Mouse (Mus musculus) monocyte, adult 2 months (primary cell): ENCODE measurements around the gene Nod2.

Experiments used
- DNase-seq, 2 experiments: peaks; one replicate each; pipeline ENCODE4 v3.0.0; 2022; ENCODE audit warnings: low spot score in 2 of 2, low read depth in 1 of 2

The Nod2 gene

DNA sequence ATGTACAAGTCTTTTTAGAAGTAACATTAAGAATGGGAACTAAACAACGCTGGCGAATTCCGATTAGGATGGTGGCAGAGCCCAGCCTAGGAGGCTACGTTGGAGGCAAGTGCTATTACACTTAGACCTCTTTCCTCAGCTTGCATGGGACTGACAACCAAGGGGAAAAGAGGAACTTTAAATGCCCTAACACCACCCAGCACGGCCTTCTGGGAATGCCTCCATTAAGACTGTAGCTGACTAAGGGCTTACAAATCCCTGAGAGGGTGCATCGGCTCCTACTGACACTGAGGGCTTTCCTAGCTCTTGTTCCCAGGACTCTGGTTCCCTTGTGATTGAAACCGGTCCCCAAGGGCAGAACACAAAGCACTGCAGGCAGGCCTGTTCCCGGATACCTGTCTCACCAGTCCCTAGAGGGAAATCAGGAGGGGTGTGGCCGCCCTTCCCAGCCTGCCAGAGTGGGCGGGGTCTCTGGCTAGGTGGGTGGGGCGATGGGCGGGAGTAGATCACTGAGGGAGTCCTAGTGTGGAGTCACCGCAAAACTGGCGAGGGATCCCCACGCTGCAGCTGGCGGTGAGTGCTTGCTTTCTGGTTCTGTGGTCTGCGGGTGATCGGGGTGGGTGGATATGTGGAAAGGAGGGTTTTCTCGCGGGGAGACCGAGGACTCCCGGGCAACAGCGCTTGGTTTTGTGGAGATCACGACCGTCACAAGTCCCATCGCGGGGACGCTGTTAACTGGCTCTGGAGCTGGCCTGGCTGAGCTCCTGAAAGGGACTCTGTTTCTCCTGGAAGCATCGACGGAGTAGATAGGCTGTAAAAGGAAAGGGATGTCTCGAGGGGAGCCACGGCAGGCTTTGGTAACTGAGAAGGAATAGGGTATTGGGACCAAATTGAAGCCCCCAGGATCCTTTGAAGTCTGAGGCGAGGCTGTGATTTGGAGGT is at the start of gene Nod2:
TSS of gene Nod2 (plus strand) at position 479 of the 942 bp plus-strand sequence.
- peak in 1 of 2 experiments; percentile 70 for DNase-seq

DNA sequence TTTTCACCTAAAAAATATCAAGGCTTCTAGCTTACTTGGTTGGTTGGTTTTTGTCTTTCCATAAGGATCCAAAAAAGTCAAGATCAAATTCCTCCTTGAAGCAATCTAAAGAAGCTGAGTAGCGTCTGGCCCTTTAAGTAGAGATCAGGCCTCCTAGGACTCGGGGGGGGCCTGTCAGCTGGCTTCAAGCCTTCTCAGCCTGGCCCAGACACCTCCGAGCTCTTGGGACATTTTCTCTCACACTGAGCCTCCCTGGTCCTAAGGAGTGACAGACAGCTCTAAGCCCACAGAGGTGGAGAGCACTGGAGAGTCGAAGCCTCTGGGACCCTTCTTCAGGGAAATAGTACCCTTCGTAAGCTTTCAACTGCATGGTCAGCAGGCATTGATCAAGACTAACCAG is 48.5 kb upstream of the Nod2 start:
- DNase-seq: no peak

- no peak for DNase-seq
These were observed 47.6 kb upstream of the Nod2 start for GRCm38 (mm10) chr8:88599491-88599890.

DNA sequence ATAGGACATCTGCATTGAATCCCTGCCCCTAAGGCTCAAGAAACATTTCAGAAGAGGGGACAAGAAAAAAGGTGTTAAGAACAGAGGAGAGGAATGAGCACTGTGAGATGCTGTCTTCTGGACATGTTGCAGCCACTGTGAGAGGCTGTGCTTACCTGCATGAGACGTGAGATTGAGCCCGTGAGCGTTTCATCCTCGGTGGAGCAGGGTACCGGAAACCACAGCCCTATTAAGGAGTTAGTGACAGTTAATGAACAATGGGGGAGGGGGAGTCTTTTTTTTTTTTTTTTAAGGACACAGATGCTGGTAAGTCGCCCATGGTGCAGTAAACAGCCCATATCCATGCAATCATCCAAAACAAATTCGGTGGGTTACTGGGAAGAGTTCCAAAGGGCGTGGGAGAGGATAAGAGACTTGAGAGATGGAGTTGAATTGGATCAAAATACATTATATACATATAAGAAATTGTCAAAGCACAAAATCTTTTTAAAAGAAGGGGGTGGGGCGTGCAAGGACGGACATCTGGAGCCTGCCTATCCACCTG is 43.6 kb upstream of the Nod2 start:
- DNase-seq: no peak

GRCm38 (mm10) chr8:88604065-88605038 is 42.8 kb upstream of the Nod2 start:
- DNase-seq: no peak

DNA sequence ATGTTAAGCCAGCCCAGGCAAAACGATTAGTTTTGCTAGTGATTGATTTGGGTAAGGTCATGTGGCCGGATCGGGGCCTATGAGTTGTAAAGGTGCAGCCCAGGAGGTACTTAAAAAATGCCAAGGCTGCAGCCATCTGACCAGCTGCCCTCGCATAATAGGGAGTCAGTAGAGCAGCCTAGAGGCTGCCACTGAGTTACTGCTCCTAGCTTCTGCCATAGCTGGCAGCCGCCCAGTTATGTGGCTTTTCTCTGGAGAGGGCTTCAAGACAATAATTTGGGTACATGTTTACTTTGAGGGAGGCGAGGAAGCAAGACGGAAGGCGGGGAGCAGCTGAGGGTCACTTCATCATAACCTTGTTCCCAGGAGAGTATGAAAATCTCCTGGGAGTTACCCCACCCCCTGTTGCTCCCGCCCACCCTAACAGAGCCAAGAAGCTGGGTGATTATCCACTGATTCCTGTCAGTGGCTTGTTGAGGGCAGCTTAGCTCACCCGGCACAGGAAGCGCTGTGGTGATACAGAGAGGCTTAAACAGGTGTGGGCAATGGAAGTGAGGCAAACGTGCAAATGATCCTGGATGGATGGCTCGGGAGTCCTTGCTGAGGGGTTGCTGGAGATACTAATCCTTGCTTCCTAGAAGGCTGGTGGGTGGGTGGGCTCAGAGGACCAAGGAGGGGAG is 41.6 kb upstream of the Nod2 start:
- DNase-seq: no peak

GRCm38 (mm10) chr8:88609036-88609435 is 38.1 kb upstream of the Nod2 start:
- no peak for DNase-seq

DNA sequence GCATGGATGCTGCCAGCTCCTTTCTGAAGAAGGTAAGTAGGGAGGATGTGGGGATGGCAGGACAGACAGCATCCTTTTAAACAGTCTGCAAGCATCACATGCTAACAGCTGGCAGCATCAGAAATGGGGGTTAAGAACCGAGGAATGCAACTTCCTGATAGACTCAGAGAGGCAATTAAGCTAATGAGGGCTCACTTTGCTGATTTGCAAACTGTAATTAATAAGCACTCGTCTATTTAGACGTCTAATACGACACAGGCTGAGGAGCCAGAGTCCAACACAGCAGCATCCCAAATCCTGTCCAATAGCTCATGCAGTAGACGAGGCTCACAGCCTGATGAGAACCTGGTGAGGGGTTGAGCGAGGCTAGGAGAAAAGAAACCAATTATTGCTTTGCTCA is 36.8 kb upstream of the Nod2 start:
- DNase-seq: no peak

DNA sequence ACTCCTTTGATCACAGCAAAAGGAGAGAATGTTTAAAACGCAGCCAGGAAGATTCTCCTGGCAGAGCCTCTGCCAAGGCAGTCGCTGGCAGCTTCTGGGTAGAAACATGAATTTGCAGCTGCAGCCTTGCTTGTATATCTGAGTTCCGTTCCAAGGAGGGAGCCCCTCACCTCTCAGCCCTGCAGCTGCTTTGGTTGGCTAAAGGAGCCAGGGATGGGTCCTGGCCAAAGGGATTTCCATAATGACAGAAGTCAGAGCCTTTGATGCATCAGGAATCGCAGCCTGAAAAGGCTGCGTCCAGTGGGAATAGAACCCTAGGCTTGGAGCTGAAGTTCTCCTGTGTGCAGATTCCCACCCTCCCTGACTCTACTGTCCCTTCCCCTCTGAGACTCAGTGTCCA is 32.1 kb upstream of the Nod2 start:
- DNase-seq: no peak

DNA sequence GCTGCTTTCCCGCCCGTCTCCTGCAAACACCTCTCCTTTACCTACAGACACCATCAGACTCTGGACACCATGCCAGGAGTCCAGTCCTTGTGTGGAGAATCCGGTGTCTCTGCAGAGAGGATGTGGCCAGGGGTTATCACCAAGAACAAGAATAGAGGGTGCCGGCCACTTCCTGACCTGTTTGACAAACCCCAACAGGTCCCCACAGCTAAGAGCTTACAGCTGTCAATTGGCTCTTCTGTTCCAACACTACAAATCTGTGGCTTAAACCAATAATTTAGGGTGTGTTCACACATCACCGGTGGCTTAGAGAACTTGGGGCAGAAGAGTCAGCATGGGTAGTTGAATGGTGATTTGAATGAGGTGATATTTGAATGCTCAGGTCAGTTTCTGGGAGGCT is 28.5 kb upstream of the Nod2 start:
- no peak for DNase-seq

DNA sequence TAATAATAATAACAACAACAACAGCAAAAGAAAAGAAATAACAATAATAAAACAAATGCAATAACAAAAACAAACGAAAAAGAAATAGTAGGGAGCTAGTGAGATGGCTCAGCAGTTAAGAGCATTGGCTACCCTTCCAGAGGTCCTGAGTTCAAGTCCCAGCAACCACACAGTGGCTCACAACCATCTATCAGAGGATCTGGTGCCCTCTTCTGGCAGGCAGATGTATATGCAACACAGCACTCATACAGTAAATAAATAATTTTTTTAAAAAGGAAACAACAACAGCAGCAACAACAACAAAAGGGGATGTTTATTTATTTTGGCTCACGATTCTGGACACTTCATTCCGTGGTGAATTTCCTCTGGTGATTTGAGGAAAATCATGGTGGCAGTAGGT is 27.6 kb upstream of the Nod2 start:
- DNase-seq: no peak

- DNase-seq: no peak
These were observed 26.2 kb upstream of the Nod2 start for GRCm38 (mm10) chr8:88620931-88621330.

GRCm38 (mm10) chr8:88621408-88621807 is 25.7 kb upstream of the Nod2 start:
- peak in 1 of 2 experiments; percentile 53 for DNase-seq

DNA sequence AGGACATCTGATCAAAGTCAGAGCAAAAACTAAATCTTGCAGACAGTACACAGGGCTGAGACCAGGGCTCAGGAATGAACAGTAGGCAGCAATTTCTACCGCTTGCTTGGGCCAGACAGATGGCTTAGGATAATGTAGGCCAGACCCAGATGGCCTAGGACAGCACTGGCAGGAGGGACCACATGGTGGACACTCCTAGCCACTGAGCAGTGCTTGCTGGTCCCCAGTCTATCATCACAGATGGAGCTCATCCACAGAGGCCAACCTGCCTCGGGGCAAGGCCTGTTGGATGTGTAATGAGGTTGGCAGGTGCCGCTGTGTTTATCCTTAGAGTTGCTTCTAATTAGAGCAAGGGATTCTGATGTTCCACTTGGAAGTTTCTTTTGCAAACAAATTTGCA is 23.8 kb upstream of the Nod2 start:
- no peak for DNase-seq

DNA sequence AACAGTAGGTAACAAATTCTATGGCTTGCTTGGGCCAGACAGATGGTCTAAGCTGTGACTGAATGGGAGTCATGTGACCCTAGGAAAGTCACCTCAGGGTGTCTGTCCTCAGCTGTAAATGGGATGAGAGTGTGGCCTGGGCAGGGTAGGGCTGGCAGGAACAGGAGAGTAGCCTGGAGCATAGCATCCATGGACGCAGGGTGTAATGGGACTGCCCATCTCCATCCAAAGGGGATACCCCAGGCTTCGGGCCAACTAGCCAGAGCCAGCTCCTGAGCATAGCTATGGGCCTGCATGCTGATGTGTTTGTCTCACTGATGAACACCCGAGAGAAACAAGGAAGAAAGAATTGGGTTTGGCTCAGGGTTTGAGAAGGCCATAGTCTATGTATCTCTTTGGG is 22.8 kb upstream of the Nod2 start:
- no peak for DNase-seq

DNA sequence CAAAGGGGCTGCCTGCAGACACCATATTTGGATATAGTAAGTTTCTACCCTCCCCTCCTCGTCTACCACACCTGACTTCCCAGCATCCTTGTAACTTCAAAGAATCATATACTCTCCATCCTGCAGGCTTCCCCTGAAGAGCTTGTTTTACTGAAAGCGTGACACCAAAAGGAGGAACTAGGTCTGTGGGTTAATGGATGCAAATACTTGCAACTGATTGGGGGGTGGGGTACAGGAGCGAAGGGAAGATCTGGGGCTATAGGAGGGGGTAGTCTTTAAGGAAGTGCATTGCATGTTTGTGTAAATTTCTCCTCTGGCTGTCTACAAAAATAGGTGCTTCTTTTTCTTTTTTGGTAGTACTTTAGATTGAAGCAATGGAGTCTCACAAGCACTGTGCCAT is 20.7 kb upstream of the Nod2 start:
- DNase-seq: no peak

- DNase-seq: no peak
These were observed 20.2 kb upstream of the Nod2 start for GRCm38 (mm10) chr8:88626940-88627264.

DNA sequence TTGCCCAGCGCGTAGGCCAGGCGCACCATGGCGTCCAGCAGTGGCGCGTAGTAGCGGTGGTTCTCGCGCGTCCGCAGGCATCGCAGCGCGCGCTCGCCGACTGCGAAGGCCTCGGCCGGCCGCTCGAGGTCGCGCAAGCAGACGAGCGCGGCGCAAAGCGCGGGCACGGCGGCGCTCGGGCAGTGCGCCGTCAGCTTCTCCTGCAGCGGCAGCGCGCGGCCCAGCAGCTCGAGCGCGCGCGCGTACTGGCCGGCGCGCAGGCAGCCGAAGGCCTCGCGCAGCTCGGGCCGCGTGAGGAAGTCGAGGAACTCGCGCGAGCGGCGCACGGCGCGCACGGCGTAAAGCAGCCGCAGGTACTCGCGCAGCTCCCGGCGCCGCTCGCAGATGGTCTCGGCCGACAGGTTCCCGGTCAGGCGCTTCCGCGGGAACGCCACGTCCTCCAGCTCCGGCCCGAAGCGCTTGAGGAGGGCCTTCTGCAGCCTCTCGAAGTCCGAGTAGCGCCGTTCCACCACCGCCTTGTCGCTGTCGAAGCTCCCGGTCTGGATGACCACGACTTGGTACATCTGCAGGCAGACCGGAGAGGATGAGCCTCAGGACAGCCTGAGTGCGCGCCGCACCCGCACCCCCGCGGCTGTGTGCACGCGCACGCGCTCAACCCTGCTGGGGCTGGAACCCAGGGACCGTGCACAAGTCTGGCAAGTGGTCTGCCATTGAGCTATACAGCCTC is 19.7 kb upstream of the Nod2 start:
- DNase-seq: no peak

- no peak for DNase-seq
These were observed 18.9 kb upstream of the Nod2 start for GRCm38 (mm10) chr8:88628001-88628774.

DNA sequence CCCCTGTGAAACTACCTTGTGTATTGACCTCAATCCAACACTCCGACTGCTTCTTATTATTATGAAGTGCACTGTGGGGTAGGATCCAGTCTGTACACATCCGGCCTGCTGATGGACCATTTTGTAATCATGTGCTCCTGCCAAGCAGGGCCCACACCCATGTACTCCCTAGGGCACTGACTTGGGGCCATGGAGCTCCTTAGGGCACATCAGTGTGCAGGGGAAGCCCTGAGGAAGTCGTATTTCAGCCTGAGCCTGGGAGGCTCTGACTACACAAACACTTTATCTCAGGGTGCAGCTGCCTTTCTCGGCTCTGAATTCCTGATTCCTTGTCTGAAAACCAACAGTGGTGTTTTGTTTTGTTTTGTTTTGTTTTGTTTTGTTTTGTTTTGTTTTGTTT is 16.9 kb upstream of the Nod2 start:
- DNase-seq: no peak
